Mouse (Mus musculus): ENCODE data around the gene Hcfc1r1. TPM values are rescaled to one million over a fixed set of nuclear protein-coding genes. Genes with fewer than 3 reads are reported as not detected.

The Hcfc1r1 gene
- total and polyA plus RNA-seq, 2 experiments from 2014 or later, result 126 to 209 TPM

DNA sequence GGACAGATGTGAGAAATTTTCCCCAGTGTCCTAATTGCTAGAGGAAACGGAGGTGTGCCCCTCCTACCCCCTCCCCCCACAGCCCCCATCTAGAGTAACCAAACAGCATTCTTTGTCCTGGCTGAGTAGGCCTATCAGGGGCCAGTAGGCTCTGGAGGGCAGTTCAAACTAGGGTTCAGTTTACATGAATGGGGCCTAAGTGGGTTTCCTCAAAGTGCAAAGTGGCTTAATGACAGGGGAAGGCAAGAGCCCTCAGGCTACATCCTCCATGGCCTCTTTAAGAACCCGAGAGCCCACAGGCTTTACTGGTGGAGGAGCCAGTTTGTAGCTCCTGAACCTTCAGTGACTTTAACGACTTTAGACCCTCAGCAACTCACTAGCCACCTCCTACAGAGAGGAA, 22.4 kb downstream of the Hcfc1r1 start:
- Histone ChIP-seq H3K9me3 (ENCODE audit: low read length) (no peaks in the 10 kb centered on the region), H3K9ac (replicated peaks; ENCODE audit: low read length) (no peak overlapping the region), H3K27ac (no peak overlapping the region), H3K4me1 (ENCODE audit: insufficient read depth, low read length) (no peaks in the 10 kb centered on the region), H3K27me3 (ENCODE audit: insufficient read depth, low read length) (0 out of 2 replicates have a peak, but pooled peaks cover 3% of the 10 kb centered on the region), H3K36me3 (ENCODE audit: insufficient read depth, low read length) (no peaks in the 10 kb centered on the region), H3K4me3 (ENCODE audit: low read length) (no peak overlapping the region), H3K4me2 (ENCODE audit: low read depth, low read length) (no peak overlapping the region)
- WGBS, result 26% methylated on average over 3 of the region's 3 CpGs
- no peak for TF ChIP-seq CTCF (IDR thresholded peaks at IDR 0.05; ENCODE audit: low read depth)
- ATAC-seq (no peak), DNase-seq (ENCODE audit: low spot score) (no peak)

DNA sequence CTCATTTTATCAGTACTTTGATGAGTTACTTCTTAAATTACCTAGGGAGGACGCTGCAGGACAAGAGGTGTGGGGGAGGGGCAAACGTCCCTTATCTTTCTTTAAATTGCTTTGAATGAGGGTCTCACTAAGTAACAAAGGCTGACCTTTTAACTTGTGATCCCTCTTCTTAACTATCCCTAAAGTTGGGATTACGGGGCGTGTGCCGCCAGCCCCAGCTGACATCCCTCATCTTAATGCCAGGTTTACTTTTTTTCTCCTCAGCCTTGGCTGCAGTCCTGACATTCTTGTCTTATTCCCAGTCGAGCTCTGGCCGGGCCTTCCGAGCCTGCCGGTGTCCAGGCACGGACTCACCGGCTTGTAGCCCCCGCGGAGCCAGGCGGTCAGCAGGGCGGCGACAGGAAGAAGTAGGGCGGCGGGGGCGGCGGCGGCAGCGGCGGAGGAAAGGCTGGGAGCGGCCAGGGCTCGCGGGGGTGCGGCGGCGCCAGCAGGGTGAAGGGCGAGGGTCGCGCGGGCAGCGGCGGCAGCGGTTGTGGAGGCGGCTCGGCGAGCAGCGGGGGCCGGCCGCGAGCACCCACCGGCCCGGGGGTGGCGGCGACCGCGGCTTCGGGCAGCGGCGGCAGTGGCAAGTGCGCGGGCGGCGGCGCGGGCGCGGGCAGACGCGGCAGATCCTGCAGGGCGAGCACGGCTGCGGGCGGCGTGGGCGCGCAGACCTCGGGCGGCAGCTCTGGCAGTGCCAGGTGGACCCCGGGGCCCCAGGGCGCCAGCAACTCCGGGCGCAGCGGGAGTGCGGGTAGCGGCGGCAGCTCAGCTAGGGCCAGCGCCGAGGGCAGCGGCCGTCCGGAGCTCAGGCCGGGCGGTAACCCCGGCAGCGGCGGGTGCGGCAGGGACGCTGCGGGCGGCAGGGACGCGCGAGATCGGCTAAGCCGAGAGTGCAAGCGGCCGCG, 26.0 kb downstream of the Hcfc1r1 start:
- Histone ChIP-seq H3K27ac (peak overlapping the region; percentile 67), H3K36me3 (ENCODE audit: insufficient read depth, low read length) (no peaks in the 10 kb centered on the region), H3K4me2 (ENCODE audit: low read depth, low read length) (peak overlapping the region; percentile 97), H3K4me3 (ENCODE audit: low read length) (peak overlapping the region; percentile 71), H3K4me1 (ENCODE audit: insufficient read depth, low read length) (no peaks in the 10 kb centered on the region), H3K9me3 (ENCODE audit: low read length) (no peaks in the 10 kb centered on the region), H3K9ac (replicated peaks; ENCODE audit: low read length) (peak overlapping the region; percentile 64), H3K27me3 (ENCODE audit: insufficient read depth, low read length) (peaks cover 3% of the 10 kb centered on the region; the same call in 1 of the 2 replicates)
- no peak for DNase-seq (ENCODE audit: low spot score)
- ATAC-seq, result peak; percentile 64
- WGBS, result 2% methylated on average over 67 of the region's 101 CpGs
- no peak for TF ChIP-seq CTCF (IDR thresholded peaks at IDR 0.05; ENCODE audit: low read depth)

DNA sequence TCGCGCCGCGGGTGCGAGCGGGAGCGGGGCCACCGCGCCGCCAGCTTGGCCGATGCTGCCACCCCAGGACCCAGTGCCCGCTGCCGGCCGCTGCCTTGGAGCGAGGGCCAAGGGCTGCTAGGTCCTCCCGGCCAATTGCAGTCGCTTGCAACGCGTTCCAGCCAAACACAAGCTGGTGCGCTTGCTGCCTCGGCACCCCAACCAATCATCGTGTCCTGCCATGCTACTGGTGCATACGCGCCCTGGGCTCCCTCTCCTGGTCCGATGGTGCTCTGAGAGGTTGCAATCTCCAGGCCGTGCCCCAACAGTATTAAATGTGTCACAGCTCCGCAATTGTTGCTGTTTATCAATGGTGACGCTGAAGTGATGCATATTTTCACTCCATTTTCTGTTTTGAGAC, 26.7 kb downstream of the Hcfc1r1 start:
- Histone ChIP-seq H3K27ac (peak overlapping the region; percentile 67; the same call in 1 of the 2 replicates), H3K9ac (replicated peaks; ENCODE audit: low read length) (peak overlapping the region; percentile 64), H3K4me3 (ENCODE audit: low read length) (peak overlapping the region; percentile 71), H3K4me1 (ENCODE audit: insufficient read depth, low read length) (no peaks in the 10 kb centered on the region), H3K4me2 (ENCODE audit: low read depth, low read length) (peak overlapping the region; percentile 97), H3K27me3 (ENCODE audit: insufficient read depth, low read length) (peaks cover 3% of the 10 kb centered on the region; the same call in 1 of the 2 replicates), H3K9me3 (ENCODE audit: low read length) (no peaks in the 10 kb centered on the region), H3K36me3 (ENCODE audit: insufficient read depth, low read length) (no peaks in the 10 kb centered on the region)
- DNase-seq (ENCODE audit: low spot score) (peak; percentile 96), ATAC-seq (peak; percentile 97)
- TF ChIP-seq CTCF (IDR thresholded peaks at IDR 0.05; ENCODE audit: low read depth), result peak; percentile 87
- 0% methylated on average over 27 of the region's 28 CpGs for WGBS

DNA sequence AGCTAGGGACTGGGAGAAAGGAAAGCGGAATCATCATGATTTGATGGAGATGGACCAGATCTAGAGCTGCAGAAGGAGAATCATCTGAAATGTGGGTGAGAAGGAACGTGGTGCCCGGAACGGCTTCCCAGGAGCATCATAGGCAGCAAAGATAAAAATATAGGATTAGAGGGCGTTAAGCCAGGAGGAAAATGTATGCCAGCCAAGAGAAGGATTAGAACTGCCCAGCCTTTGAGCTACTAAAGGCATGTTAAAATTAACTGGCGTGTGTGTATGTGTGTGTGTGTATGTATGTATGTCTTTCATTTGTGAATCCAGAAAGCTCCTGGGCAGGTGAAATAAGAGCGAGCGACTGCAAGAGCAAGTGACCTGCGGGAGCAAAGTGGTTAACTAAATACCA, 29.9 kb downstream of the Hcfc1r1 start:
- Histone ChIP-seq H3K9me3 (ENCODE audit: low read length) (no peaks in the 10 kb centered on the region), H3K27me3 (ENCODE audit: insufficient read depth, low read length) (no peaks in the 10 kb centered on the region; the same call in 1 of the 2 replicates), H3K36me3 (ENCODE audit: insufficient read depth, low read length) (no peaks in the 10 kb centered on the region), H3K4me3 (ENCODE audit: low read length) (no peak overlapping the region), H3K4me2 (ENCODE audit: low read depth, low read length) (no peak overlapping the region), H3K27ac (no peak overlapping the region), H3K4me1 (ENCODE audit: insufficient read depth, low read length) (no peaks in the 10 kb centered on the region), H3K9ac (replicated peaks; ENCODE audit: low read length) (no peak overlapping the region)
- DNase-seq (ENCODE audit: low spot score) (no peak), ATAC-seq (no peak)
- TF ChIP-seq CTCF (IDR thresholded peaks at IDR 0.05; ENCODE audit: low read depth), result no peak
- 76% methylated on average over 9 of the region's 9 CpGs for WGBS

DNA sequence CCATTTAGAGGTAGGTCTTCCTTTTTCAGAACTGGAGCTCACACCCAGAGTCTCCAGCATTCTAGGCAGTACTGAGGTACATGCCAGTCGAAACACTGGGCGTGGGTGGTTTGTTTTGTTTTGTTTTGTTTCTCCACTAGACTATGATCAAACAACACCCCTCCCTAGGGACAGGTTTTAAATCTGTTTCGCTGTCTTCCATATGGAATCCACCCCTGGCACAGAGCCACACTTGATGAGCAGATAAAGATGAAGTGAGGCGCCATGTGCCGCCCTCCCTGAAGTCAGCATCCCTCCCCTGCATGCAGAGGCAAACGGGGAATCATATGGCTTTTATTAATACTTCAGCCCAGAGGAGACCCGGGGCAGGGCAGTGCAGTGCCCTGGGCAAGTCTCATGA, 31.3 kb downstream of the Hcfc1r1 start:
- no peaks in the 10 kb centered on the region for H3K36me3 ChIP-seq (ENCODE audit: insufficient read depth, low read length)
- H3K4me1 ChIP-seq (ENCODE audit: insufficient read depth, low read length), result no peaks in the 10 kb centered on the region
- 27% methylated on average over 7 of the region's 7 CpGs for WGBS
- no peak overlapping the region for H3K4me2 ChIP-seq (ENCODE audit: low read depth, low read length)
- no peak overlapping the region for H3K27ac ChIP-seq
- H3K9ac ChIP-seq (replicated peaks; ENCODE audit: low read length), result no peak overlapping the region
- no peak for TF ChIP-seq CTCF (IDR thresholded peaks at IDR 0.05; ENCODE audit: low read depth)
- no peak overlapping the region for H3K4me3 ChIP-seq (ENCODE audit: low read length)
- DNase-seq (ENCODE audit: low spot score) (peak; percentile 25), ATAC-seq (no peak; the same call in 1 of the 2 replicates)
- H3K9me3 ChIP-seq (ENCODE audit: low read length), result no peaks in the 10 kb centered on the region
- no peaks in the 10 kb centered on the region; the same call in 1 of the 2 replicates for H3K27me3 ChIP-seq (ENCODE audit: insufficient read depth, low read length)

DNA sequence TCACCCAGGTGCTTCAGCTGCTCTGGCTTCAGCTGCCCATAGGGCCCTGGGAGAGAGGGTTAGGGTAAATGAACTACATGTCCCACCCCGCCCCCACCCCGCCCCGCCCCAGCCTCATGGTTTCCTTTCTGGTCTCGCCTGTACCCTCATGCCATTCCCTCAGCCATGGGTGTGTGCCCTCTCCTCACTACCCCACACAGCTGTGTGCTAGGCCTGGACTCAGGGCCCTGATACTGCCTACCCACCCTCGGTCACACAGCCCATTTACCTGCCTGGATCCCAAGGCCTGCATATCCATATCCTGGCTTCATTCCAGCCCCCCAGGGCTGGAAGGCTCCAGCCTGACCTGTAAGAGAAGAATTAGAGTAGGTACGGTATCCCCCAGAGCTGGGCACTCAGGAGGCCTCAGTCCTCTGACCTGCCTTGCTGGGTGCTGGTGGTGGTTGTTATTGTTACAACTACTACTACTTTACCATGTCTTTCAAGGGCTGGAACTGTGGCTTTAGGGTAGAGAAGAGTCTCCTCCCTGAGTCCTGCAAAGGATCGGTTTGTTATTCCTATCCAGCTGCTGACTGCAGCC, 32.2 kb downstream of the Hcfc1r1 start:
- TF ChIP-seq CTCF (IDR thresholded peaks at IDR 0.05; ENCODE audit: low read depth), result no peak
- no peaks in the 10 kb centered on the region for H3K4me1 ChIP-seq (ENCODE audit: insufficient read depth, low read length)
- WGBS, result 68% methylated on average over 7 of the region's 7 CpGs
- no peak overlapping the region for H3K9ac ChIP-seq (replicated peaks; ENCODE audit: low read length)
- H3K27me3 ChIP-seq (ENCODE audit: insufficient read depth, low read length), result no peaks in the 10 kb centered on the region; the same call in 1 of the 2 replicates
- no peaks in the 10 kb centered on the region for H3K9me3 ChIP-seq (ENCODE audit: low read length)
- H3K4me2 ChIP-seq (ENCODE audit: low read depth, low read length), result no peak overlapping the region
- DNase-seq (ENCODE audit: low spot score), result no peak
- H3K27ac ChIP-seq, result no peak overlapping the region
- H3K36me3 ChIP-seq (ENCODE audit: insufficient read depth, low read length), result no peaks in the 10 kb centered on the region
- no peak overlapping the region for H3K4me3 ChIP-seq (ENCODE audit: low read length)
- no peak; the same call in 1 of the 2 replicates for ATAC-seq

Measured in hindbrain, postnatal 0 days (tissue).